Mouse (Mus musculus) hindbrain, embryonic 13.5 days (tissue): ENCODE results near the gene Iqcm. TPM values are rescaled to one million over a fixed set of nuclear protein-coding genes. Genes with fewer than 3 reads are reported as not detected.

Experiments used
- ATAC-seq: fragments of 200-750 bp; cut with Nextera tagmentation; 2 replicates; pipeline ENCODE4 v1.8.0; 2017; ENCODE audit warnings: moderate TSS enrichment; ENCODE audit not compliant: low FRiP score
- H3K27ac ChIP-seq: fragments of 300-500 bp; sonication (generic); 2 replicates; pipeline ENCODE4 v1.5.1; 2015; ENCODE audit warnings: inconsistent platforms, mild to moderate bottlenecking, moderate library complexity
- H3K27me3 ChIP-seq: fragments of 300-500 bp; sonication (generic); 2 replicates; pipeline ENCODE4 v1.6.1; 2015; ENCODE audit warnings: mild to moderate bottlenecking, inconsistent platforms
- H3K36me3 ChIP-seq: fragments of 300-500 bp; sonication (generic); 2 replicates; pipeline ENCODE4 v1.6.1; 2015; ENCODE audit warnings: mild to moderate bottlenecking, inconsistent platforms
- H3K4me1 ChIP-seq: fragments of 300-500 bp; sonication (generic); replicated peaks from 2 replicates; pipeline ENCODE4 v1.6.1; 2015; ENCODE audit warnings: inconsistent platforms
- H3K4me2 ChIP-seq: fragments of 300-500 bp; sonication (generic); 2 replicates; pipeline ENCODE4 v1.6.1; 2015; ENCODE audit warnings: inconsistent platforms, mild to moderate bottlenecking, moderate library complexity
- H3K4me3 ChIP-seq: fragments of 300-500 bp; sonication (generic); 2 replicates; pipeline ENCODE4 v1.5.1; 2015; ENCODE audit warnings: mild to moderate bottlenecking, inconsistent platforms
- H3K9ac ChIP-seq: fragments of 300-500 bp; sonication (generic); 2 replicates; pipeline ENCODE4 v1.6.1; 2015; ENCODE audit warnings: mild to moderate bottlenecking, inconsistent platforms
- H3K9me3 ChIP-seq: fragments of 300-500 bp; sonication (generic); 2 replicates; pipeline ENCODE4 v1.6.1; 2016; ENCODE audit warnings: inconsistent platforms
- WGBS: fragments of 180-500 bp; shearing (Covaris S2); methylation state at CpG from one replicate; pipeline ENCODE4 v1.1.7; 2015; 5-methylcytosine and 5-hydroxymethylcytosine counted together
- polyA plus RNA-seq: library from polyadenylated mRNA; unstranded; fragments of >200 nt; fragmentation: Nextera tagmentation; extraction: Ambion mirVana; gene quantifications from 2 replicates; pipeline ENCODE4 v1.2.1, GENCODE M21; 2015

Gene Iqcm
- polyA plus RNA-seq, 1 experiment from 2014 or later = not detected

- no peaks in the 10 kb centered on the region for H3K27me3 ChIP-seq
- H3K36me3 ChIP-seq = no peaks in the 10 kb centered on the region
- no peaks in the 10 kb centered on the region for H3K4me1 ChIP-seq
- no peak overlapping the region for H3K4me3 ChIP-seq
- ATAC-seq = peak; percentile 87
- no peak overlapping the region for H3K9ac ChIP-seq
- H3K4me2 ChIP-seq = no peak overlapping the region
- H3K27ac ChIP-seq = no peak overlapping the region
- H3K9me3 ChIP-seq = no peaks in the 10 kb centered on the region
- 63% methylated on average over 4 of the region's 4 CpGs for WGBS
Measured at GRCm38 (mm10) chr8:75828468-75829132, 380.1 kb downstream of the Iqcm start.

GRCm38 (mm10) chr8:75835245-75835644, 386.8 kb downstream of the Iqcm start:
- H3K9ac ChIP-seq = no peak overlapping the region
- no peak overlapping the region for H3K27ac ChIP-seq
- H3K27me3 ChIP-seq = no peaks in the 10 kb centered on the region
- no peak for ATAC-seq
- no peaks in the 10 kb centered on the region for H3K36me3 ChIP-seq
- H3K4me1 ChIP-seq = no peaks in the 10 kb centered on the region
- WGBS = 75% methylated on average over 2 of the region's 2 CpGs
- no peak overlapping the region for H3K4me2 ChIP-seq
- H3K4me3 ChIP-seq = no peak overlapping the region
- no peaks in the 10 kb centered on the region for H3K9me3 ChIP-seq

- 55% methylated on average over 15 of the region's 15 CpGs for WGBS
- ATAC-seq = peak; percentile 63; the same call in 1 of the 2 replicates
- H3K27me3 ChIP-seq = no peaks in the 10 kb centered on the region
Measured at GRCm38 (mm10) chr8:75917603-75918344, 469.3 kb downstream of the Iqcm start.

GRCm38 (mm10) chr8:75949166-75949565, 500.7 kb downstream of the Iqcm start:
- no peak for ATAC-seq
- Histone ChIP-seq H3K9me3 (no peaks in the 10 kb centered on the region), H3K4me3 (no peak overlapping the region), H3K9ac (no peak overlapping the region), H3K27ac (no peak overlapping the region), H3K4me2 (no peak overlapping the region), H3K27me3 (no peaks in the 10 kb centered on the region), H3K36me3 (no peaks in the 10 kb centered on the region), H3K4me1 (no peaks in the 10 kb centered on the region)
- 73% methylated on average over 1 of the region's 1 CpGs for WGBS

More at GRCm38 (mm10) chr8:75917603-75918344, 469.3 kb downstream of the Iqcm start:
- H3K36me3 ChIP-seq = no peaks in the 10 kb centered on the region
- no peaks in the 10 kb centered on the region for H3K9me3 ChIP-seq
- H3K27ac ChIP-seq = no peak overlapping the region
- H3K4me1 ChIP-seq = peaks cover 6% of the 10 kb centered on the region
- H3K4me3 ChIP-seq = no peak overlapping the region
- no peak overlapping the region for H3K4me2 ChIP-seq
- no peak overlapping the region for H3K9ac ChIP-seq

GRCm38 (mm10) chr8:75956016-75956415, 507.5 kb downstream of the Iqcm start:
- H3K4me2 ChIP-seq = no peak overlapping the region
- no peaks in the 10 kb centered on the region for H3K27me3 ChIP-seq
- H3K9ac ChIP-seq = no peak overlapping the region
- H3K4me3 ChIP-seq = no peak overlapping the region
- ATAC-seq = 0 out of 2 replicates have a peak, but pooled peaks have one; percentile 68
- no peaks in the 10 kb centered on the region for H3K4me1 ChIP-seq
- no peaks in the 10 kb centered on the region for H3K9me3 ChIP-seq
- no peaks in the 10 kb centered on the region for H3K36me3 ChIP-seq
- H3K27ac ChIP-seq = no peak overlapping the region
- 73% methylated on average over 2 of the region's 2 CpGs for WGBS

- Histone ChIP-seq H3K4me2 (no peak overlapping the region), H3K4me3 (no peak overlapping the region), H3K4me1 (no peaks in the 10 kb centered on the region), H3K36me3 (no peaks in the 10 kb centered on the region), H3K27me3 (no peaks in the 10 kb centered on the region), H3K27ac (no peak overlapping the region), H3K9ac (no peak overlapping the region), H3K9me3 (0 out of 2 replicates have a peak, but pooled peaks cover 3% of the 10 kb centered on the region)
- 80% methylated on average over 4 of the region's 4 CpGs for WGBS
- no peak for ATAC-seq
Measured at GRCm38 (mm10) chr8:76018501-76018900, 570.0 kb downstream of the Iqcm start.

Other genes starting within 250 kb of the Iqcm start
- 1.0 and 2.1 TPM in 2 replicates for gene Rasd2, start 234.8 kb upstream of the Iqcm start, polyA plus RNA-seq
- gene Gm10358, start 42.1 kb upstream of the Iqcm start, polyA plus RNA-seq = 0.17 TPM in 1 of 2 replicates, not detected in the other